Mouse (Mus musculus) forebrain, postnatal 0 days (tissue): ENCODE data around the gene Tm9sf1. TPM values are rescaled to one million over a fixed set of nuclear protein-coding genes. Genes with fewer than 3 reads are reported as not detected.

Experiments
- ATAC-seq: fragments of 200-750 bp; cut with Nextera tagmentation; 2 replicates; pipeline ENCODE4 v1.8.0; 2017; ENCODE audit warnings: mild to moderate bottlenecking, moderate library complexity
- DNase-seq: peaks from one replicate; pipeline ENCODE4 v3.0.0-alpha.2; 2015
- H3K27ac ChIP-seq: fragments of 300-500 bp; sonication (generic); 2 replicates; pipeline ENCODE4 v1.5.1; 2014; ENCODE audit warnings: low read depth, mild to moderate bottlenecking, antibody characterized with exemption, low read length, moderate library complexity, mixed read lengths
- H3K27me3 ChIP-seq: fragments of 300-500 bp; sonication (generic); 2 replicates; pipeline ENCODE4 v1.6.1; 2014; ENCODE audit warnings: mild to moderate bottlenecking, low read length, mixed read lengths; ENCODE audit not compliant: insufficient read depth
- H3K36me3 ChIP-seq: fragments of 300-500 bp; sonication (generic); 2 replicates; pipeline ENCODE4 v1.6.1; 2014; ENCODE audit warnings: mild to moderate bottlenecking, moderate library complexity; ENCODE audit not compliant: insufficient read depth
- H3K4me1 ChIP-seq: fragments of 300-500 bp; sonication (generic); 2 replicates; pipeline ENCODE4 v1.6.1; 2014; ENCODE audit warnings: antibody characterized with exemption; ENCODE audit not compliant: insufficient read depth
- H3K4me2 ChIP-seq: fragments of 300-500 bp; sonication (generic); 2 replicates; pipeline ENCODE4 v1.6.1; 2014; ENCODE audit warnings: low read depth, mild to moderate bottlenecking, moderate library complexity
- H3K4me3 ChIP-seq: fragments of 300-500 bp; sonication (generic); 2 replicates; pipeline ENCODE4 v1.5.1; 2014; ENCODE audit warnings: low read depth, low read length, mixed read lengths
- H3K9ac ChIP-seq: fragments of 300-500 bp; sonication (generic); 2 replicates; pipeline ENCODE4 v1.6.1; 2014; ENCODE audit warnings: mild to moderate bottlenecking
- H3K9me3 ChIP-seq: fragments of 300-500 bp; sonication (generic); 2 replicates; pipeline ENCODE4 v1.6.1; 2016; ENCODE audit warnings: low read length
- CTCF ChIP-seq: sonication (generic); IDR thresholded peaks from 2 replicates; pipeline ENCODE4 v1.5.1; 2016; ENCODE audit warnings: antibody characterized with exemption, control low read depth, low read depth
- WGBS: fragments of 180-500 bp; shearing (Covaris S2); extraction: QIAGEN DNeasy Blood & Tissue Kit; methylation state at CpG from one replicate; pipeline ENCODE4 v1.1.7; 2014; 5-methylcytosine and 5-hydroxymethylcytosine counted together
- polyA plus RNA-seq: library from polyadenylated mRNA; unstranded; fragments of >200 nt; fragmentation: Nextera tagmentation; extraction: Ambion mirVana; gene quantifications from 2 replicates; pipeline ENCODE4 v1.2.1, GENCODE M21; 2015
- total RNA-seq: library from RNA; depleted of rRNA; stranded (reverse); fragments of >200 nt; gene quantifications from 2 replicates; pipeline ENCODE4 v1.2.3, GENCODE M21; 2014

The Tm9sf1 gene
- total and polyA plus RNA-seq, 2 experiments from 2014 or later: 33.4 to 48.4 TPM

GRCm38 (mm10) chr14:55603633-55604576 is 39.7 kb downstream of the Tm9sf1 start:
- H3K27me3 ChIP-seq: no peaks in the 10 kb centered on the region
- 17% methylated on average over 19 of the region's 19 CpGs for WGBS
- peak; percentile 98 for ATAC-seq
- peak overlapping the region; percentile 47 for H3K4me2 ChIP-seq
- no peaks in the 10 kb centered on the region for H3K4me1 ChIP-seq
- H3K9ac ChIP-seq: peak overlapping the region; percentile 55
- peak overlapping the region; percentile 62; the same call in 1 of the 2 replicates for H3K27ac ChIP-seq
- peak; percentile 92 for TF ChIP-seq CTCF
- DNase-seq: peak; percentile 89
- no peaks in the 10 kb centered on the region for H3K9me3 ChIP-seq
- H3K36me3 ChIP-seq: peaks cover 75% of the 10 kb centered on the region
- H3K4me3 ChIP-seq: peak overlapping the region; percentile 33

GRCm38 (mm10) chr14:55603271-55603632 is 40.4 kb downstream of the Tm9sf1 start, which contains the start of gene Irf9:
Gene Irf9 (plus strand): TSS chr14:55603571.
- no peaks in the 10 kb centered on the region for H3K9me3 ChIP-seq
- H3K4me2 ChIP-seq: peak within 1 kb of the TSS; percentile 47
- ATAC-seq (no peak), DNase-seq (no peak)
- H3K9ac ChIP-seq: peak within 1 kb of the TSS; percentile 55
- TF ChIP-seq CTCF: no peak
- H3K27ac ChIP-seq: peak within 1 kb of the TSS; percentile 62; the same call in 1 of the 2 replicates
- WGBS: 90% methylated on average over 7 of the region's 7 CpGs
- H3K4me3 ChIP-seq: peak within 1 kb of the TSS; percentile 33
- H3K27me3 ChIP-seq: no peaks in the 10 kb centered on the region
- H3K36me3 ChIP-seq: peaks cover 75% of the 10 kb centered on the region
- H3K4me1 ChIP-seq: no peaks in the 10 kb centered on the region

GRCm38 (mm10) chr14:55598521-55599390 is 44.9 kb downstream of the Tm9sf1 start:
- Histone ChIP-seq H3K27me3 (no peaks in the 10 kb centered on the region), H3K9me3 (no peaks in the 10 kb centered on the region), H3K36me3 (peaks cover 90% of the 10 kb centered on the region), H3K9ac (no peak overlapping the region), H3K4me3 (no peak overlapping the region), H3K4me1 (no peaks in the 10 kb centered on the region), H3K4me2 (no peak overlapping the region), H3K27ac (no peak overlapping the region)
- ATAC-seq (no peak), DNase-seq (no peak)
- no peak for TF ChIP-seq CTCF
- 95% methylated on average over 21 of the region's 21 CpGs for WGBS

DNA sequence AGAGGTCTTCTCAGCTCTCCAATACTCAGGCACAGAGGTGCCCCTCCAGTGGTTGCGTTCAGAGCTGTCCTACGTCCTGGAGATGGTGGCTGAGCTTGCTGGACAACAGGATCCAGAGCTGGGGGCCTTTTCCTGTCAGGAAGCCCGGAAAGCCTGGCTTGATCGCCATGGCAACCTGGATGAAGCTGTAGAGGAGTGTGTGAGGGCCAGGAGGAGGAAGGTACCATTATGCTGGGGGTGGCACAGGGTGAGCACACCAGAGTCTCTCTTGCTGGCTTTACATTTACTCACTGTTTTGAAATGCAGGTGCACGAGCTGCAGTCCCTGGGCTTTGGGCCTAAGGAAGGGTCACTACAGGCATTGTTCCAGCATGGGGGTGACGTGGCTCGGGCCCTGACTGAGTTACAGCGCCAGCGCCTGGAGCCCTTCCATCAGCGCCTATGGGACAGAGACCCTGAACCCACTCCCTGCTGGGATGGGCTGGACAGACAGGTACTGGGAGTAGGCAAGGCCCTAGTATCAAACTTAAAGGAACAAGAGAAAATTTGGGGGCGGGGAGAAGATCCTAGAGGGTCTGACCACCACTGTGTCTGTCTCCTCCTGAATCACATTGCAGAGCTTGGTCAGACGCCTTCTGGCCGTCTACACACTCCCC is 47.4 kb downstream of the Tm9sf1 start:
- ATAC-seq (no peak), DNase-seq (peak; percentile 46)
- Histone ChIP-seq H3K4me2 (no peak overlapping the region), H3K27ac (0 out of 2 replicates have a peak overlapping the region, but pooled peaks have one; percentile 10), H3K9ac (no peak overlapping the region; the same call in 1 of the 2 replicates), H3K27me3 (no peaks in the 10 kb centered on the region), H3K36me3 (peaks cover 70% of the 10 kb centered on the region), H3K4me1 (peaks cover 14% of the 10 kb centered on the region), H3K9me3 (no peaks in the 10 kb centered on the region), H3K4me3 (no peak overlapping the region)
- 68% methylated on average over 13 of the region's 13 CpGs for WGBS
- TF ChIP-seq CTCF: no peak

- 7% methylated on average over 16 of the region's 16 CpGs for WGBS
Observed at GRCm38 (mm10) chr14:55592226-55592625, 51.4 kb downstream of the Tm9sf1 start.

GRCm38 (mm10) chr14:55591331-55591891 is 52.2 kb downstream of the Tm9sf1 start, which contains the start of gene Rnf31:
Gene Rnf31 (plus strand): TSS chr14:55591708.
- Histone ChIP-seq H3K9ac (peak within 1 kb of the TSS; percentile 57), H3K4me3 (peak within 1 kb of the TSS; percentile 80), H3K27me3 (no peaks in the 10 kb centered on the region), H3K36me3 (peaks cover 30% of the 10 kb centered on the region), H3K4me2 (peak within 1 kb of the TSS; percentile 95), H3K27ac (peak within 1 kb of the TSS; percentile 82), H3K4me1 (peaks cover 19% of the 10 kb centered on the region), H3K9me3 (no peaks in the 10 kb centered on the region)
- 1% methylated on average over 33 of the region's 33 CpGs for WGBS
- DNase-seq: peak; percentile 91
- ATAC-seq: peak; percentile 93
- no peak for TF ChIP-seq CTCF

More at GRCm38 (mm10) chr14:55592226-55592625, 51.4 kb downstream of the Tm9sf1 start:
- H3K4me3 ChIP-seq: peak overlapping the region; percentile 80
- peak overlapping the region; percentile 95 for H3K4me2 ChIP-seq
- peaks cover 38% of the 10 kb centered on the region for H3K36me3 ChIP-seq
- no peak for TF ChIP-seq CTCF
- peaks cover 19% of the 10 kb centered on the region for H3K4me1 ChIP-seq
- no peaks in the 10 kb centered on the region for H3K27me3 ChIP-seq
- ATAC-seq (no peak), DNase-seq (no peak)
- no peaks in the 10 kb centered on the region for H3K9me3 ChIP-seq
- peak overlapping the region; percentile 57 for H3K9ac ChIP-seq
- H3K27ac ChIP-seq: peak overlapping the region; percentile 82; the same call in 1 of the 2 replicates
